In genomic region chr12:52795551-52796470, GRCm38 (mm10) we compare ENCODE assay signal across 26 mouse cellular contexts.
DNase-seq lines count a peak whose midpoint lies in the region; ATAC-seq and TF ChIP-seq lines count a peak whose summit lies in the region.
"Had no signal": no experiment of that assay in that cellular context is flagged by ENCODE, and none has a peak within 500 bp of the region (broad histone marks: within the 10 kb centered on the region; RNA-seq: fewer than 3 reads in every experiment).

No protein-coding gene starts in this region.

- no peaks in the 10 kb centered on the region for H3K9me3 ChIP-seq in heart, embryonic 14.5 days (ENCODE audit: control insufficient read depth, low read length)
- no peaks in the 10 kb centered on the region for H3K9me3 ChIP-seq in midbrain, embryonic 13.5 days
- no peaks in the 10 kb centered on the region for H3K9me3 ChIP-seq in midbrain, postnatal 0 days (ENCODE audit: low read length)
- H3K9me3 ChIP-seq: forebrain, embryonic 12.5 days; neural tube, embryonic 15.5 days had no signal

- ATAC-seq in heart, embryonic 14.5 days (ENCODE audit: insufficient number of reproducible peaks, insufficient read depth, low FRiP score, low read depth): no peak
- no peak for ATAC-seq in midbrain, embryonic 13.5 days
- ATAC-seq in midbrain, postnatal 0 days (ENCODE audit: low FRiP score): no peak
- ATAC-seq in erythroid progenitor cell, adult 5-6 weeks (replicated peaks; ENCODE audit: low FRiP score, poor library complexity, severe bottlenecking): 0 out of 2 replicates have a peak, but pooled peaks have one; percentile 6
- ATAC-seq: intestine, embryonic 16.5 days had no signal

- peak overlapping the region; percentile 59 for H3K27ac ChIP-seq in gastrocnemius, adult 2 months
- no peak overlapping the region for H3K27ac ChIP-seq in heart, embryonic 14.5 days (replicated peaks in 1 of 2; ENCODE audit: control insufficient read depth in 1 of 2, insufficient read depth in 1 of 2, low read depth in 2 of 2, low read length in 2 of 2)
- peak overlapping the region; percentile 51; the same call in 1 of the 2 replicates for H3K27ac ChIP-seq in midbrain, embryonic 13.5 days
- no peak overlapping the region for H3K27ac ChIP-seq in midbrain, postnatal 0 days (ENCODE audit: low read depth, low read length)
- H3K27ac ChIP-seq: forebrain, embryonic 12.5 days; liver, embryonic 14.5 days; macrophage; neural tube, embryonic 15.5 days had no signal

- 79% methylated on average over 18 of the region's 18 CpGs for WGBS in heart, embryonic 14.5 days
- WGBS in midbrain, embryonic 13.5 days: 90% methylated on average over 18 of the region's 18 CpGs
- WGBS in midbrain, postnatal 0 days: 86% methylated on average over 18 of the region's 18 CpGs

- H3K9ac ChIP-seq in heart, embryonic 14.5 days (ENCODE audit: low read length): no peak overlapping the region
- H3K9ac ChIP-seq in midbrain, embryonic 13.5 days (replicated peaks): no peak overlapping the region
- H3K9ac ChIP-seq in midbrain, postnatal 0 days (replicated peaks; ENCODE audit: low read length, poor library complexity, severe bottlenecking): no peak overlapping the region
- H3K9ac ChIP-seq: forebrain, embryonic 12.5 days; forebrain, postnatal 0 days; liver, embryonic 14.5 days; neural tube, embryonic 15.5 days had no signal

- peak overlapping the region; percentile 48 for H3K4me3 ChIP-seq in gastrocnemius, adult 2 months
- H3K4me3 ChIP-seq in heart, embryonic 14.5 days (ENCODE audit: control insufficient read depth in 1 of 2, insufficient read depth in 1 of 2, low read depth in 1 of 2, low read length in 2 of 2): no peak overlapping the region
- H3K4me3 ChIP-seq in midbrain, embryonic 13.5 days (replicated peaks): no peak overlapping the region
- no peak overlapping the region for H3K4me3 ChIP-seq in midbrain, postnatal 0 days (ENCODE audit: low read depth, low read length)
- H3K4me3 ChIP-seq: erythroblast, embryonic 14.5 days; forebrain, embryonic 12.5 days; neural tube, embryonic 15.5 days had no signal

- peak; percentile 17 for DNase-seq in gastrocnemius, adult 2 months
- no peak for DNase-seq in gastrocnemius, postnatal 25 days
- no peak for DNase-seq in heart, adult 8-10 months (ENCODE audit: low spot score)
- no peak for DNase-seq in midbrain, postnatal 0 days (ENCODE audit: low spot score)
- no peak for DNase-seq in spleen, postnatal 14 days (ENCODE audit: low spot score in 2 of 2)
- DNase-seq: adrenal gland, postnatal 14 days; cerebellum, adult 11-12 months; cerebellum, adult 9-11 months; forebrain, postnatal 0 days; gastrocnemius, postnatal 36 days; kidney, adult 9 months; kidney, postnatal 10 days; layer of hippocampus, postnatal 36 days; liver; lung, adult 2 months; lung, postnatal 10 days; right cerebral cortex, postnatal 25 days had no signal

- H3K36me3 ChIP-seq in heart, embryonic 14.5 days (ENCODE audit: control insufficient read depth, insufficient read depth, low read length): no peaks in the 10 kb centered on the region
- 0 out of 2 replicates have a peak, but pooled peaks cover 16% of the 10 kb centered on the region for H3K36me3 ChIP-seq in midbrain, embryonic 13.5 days
- no peaks in the 10 kb centered on the region for H3K36me3 ChIP-seq in midbrain, postnatal 0 days (ENCODE audit: insufficient read depth, low read length)
- H3K36me3 ChIP-seq: forebrain, embryonic 12.5 days had no signal

- no peak for TF ChIP-seq CTCF in gastrocnemius, adult 2 months (IDR thresholded peaks at IDR 0.05)
- no peak for TF ChIP-seq CTCF in midbrain, postnatal 0 days (IDR thresholded peaks at IDR 0.05)

- intact Hi-C loops in gastrocnemius, adult 2 months (cut with DNase I): no loop called here

- 0 out of 2 replicates have a peak overlapping the region, but pooled peaks have one; percentile 7 for H3K4me2 ChIP-seq in heart, embryonic 14.5 days (ENCODE audit: low read length)
- no peak overlapping the region for H3K4me2 ChIP-seq in midbrain, embryonic 13.5 days (replicated peaks)
- H3K4me2 ChIP-seq in midbrain, postnatal 0 days (ENCODE audit: low read depth, low read length, poor library complexity, severe bottlenecking): no peak overlapping the region
- H3K4me2 ChIP-seq: forebrain, embryonic 12.5 days; neural tube, embryonic 15.5 days had no signal

- H3K27me3 ChIP-seq in heart, embryonic 14.5 days (ENCODE audit: control insufficient read depth, insufficient read depth, low read length): no peaks in the 10 kb centered on the region
- no peaks in the 10 kb centered on the region for H3K27me3 ChIP-seq in midbrain, embryonic 13.5 days
- H3K27me3 ChIP-seq in midbrain, postnatal 0 days (ENCODE audit: insufficient read depth, low read length): no peaks in the 10 kb centered on the region
- H3K27me3 ChIP-seq: forebrain, embryonic 12.5 days; neural tube, embryonic 15.5 days had no signal

- H3K4me1 ChIP-seq in heart, embryonic 14.5 days (ENCODE audit: control insufficient read depth in 2 of 2, insufficient read depth in 2 of 2, low read length in 2 of 2): peaks cover 16 to 30% of the 10 kb centered on the region in 2 experiments
- peaks cover 35% of the 10 kb centered on the region for H3K4me1 ChIP-seq in midbrain, embryonic 13.5 days (replicated peaks)
- H3K4me1 ChIP-seq in midbrain, postnatal 0 days (ENCODE audit: insufficient read depth, low read length): peaks cover 7% of the 10 kb centered on the region; the same call in 1 of the 2 replicates

Comparison
In these comparisons a context has a peak if more than half of its experiments do, and no peak if none do; other contexts are left out.
1. H3K27ac ChIP-seq: peak in gastrocnemius, adult 2 months (single experiment) and midbrain, embryonic 13.5 days (single experiment); none in heart, embryonic 14.5 days (0 of 2) and midbrain, postnatal 0 days (single experiment).